Mouse (Mus musculus) thymus, adult 2 months (tissue): ENCODE data around the gene Sap30bp.
A peak's percentile ranks its signal among the peaks of the same experiment; 100 is the strongest.

Experiments used
- CTCF ChIP-seq: fragments of 200-500 bp; IDR thresholded peaks from 2 replicates; pipeline ENCODE4 v1.5.1; 2012; ENCODE audit warnings: mild to moderate bottlenecking, control low read depth, low read length, moderate library complexity, borderline replicate concordance; ENCODE audit not compliant: control insufficient read depth, poor library complexity, insufficient read depth; ENCODE audit errors: extremely low read depth
- POLR2A ChIP-seq: fragments of 200-500 bp; IDR thresholded peaks from 2 replicates; pipeline ENCODE4 v1.6.1; 2012; ENCODE audit warnings: mild to moderate bottlenecking, low read length, control low read depth, moderate library complexity; ENCODE audit not compliant: control insufficient read depth, poor library complexity, insufficient read depth; ENCODE audit errors: extremely low read depth

- no peak for TF ChIP-seq CTCF
- peak; percentile 64; the same call in 1 of the 2 replicates for TF ChIP-seq POLR2A
Measured at GRCm38 (mm10) chr11:115933108-115933746, at the start of gene Sap30bp, which contains the start of gene Recql5.
